Mouse (Mus musculus) heart, adult 9 months (tissue): Measurements from ENCODE around the gene Fam107b.

Experiments used
- DNase-seq, 2 experiments: peaks; one replicate each; pipeline ENCODE4 v3.0.0; 2022; ENCODE audit warnings: low spot score in 2 of 2

The Fam107b gene

DNA sequence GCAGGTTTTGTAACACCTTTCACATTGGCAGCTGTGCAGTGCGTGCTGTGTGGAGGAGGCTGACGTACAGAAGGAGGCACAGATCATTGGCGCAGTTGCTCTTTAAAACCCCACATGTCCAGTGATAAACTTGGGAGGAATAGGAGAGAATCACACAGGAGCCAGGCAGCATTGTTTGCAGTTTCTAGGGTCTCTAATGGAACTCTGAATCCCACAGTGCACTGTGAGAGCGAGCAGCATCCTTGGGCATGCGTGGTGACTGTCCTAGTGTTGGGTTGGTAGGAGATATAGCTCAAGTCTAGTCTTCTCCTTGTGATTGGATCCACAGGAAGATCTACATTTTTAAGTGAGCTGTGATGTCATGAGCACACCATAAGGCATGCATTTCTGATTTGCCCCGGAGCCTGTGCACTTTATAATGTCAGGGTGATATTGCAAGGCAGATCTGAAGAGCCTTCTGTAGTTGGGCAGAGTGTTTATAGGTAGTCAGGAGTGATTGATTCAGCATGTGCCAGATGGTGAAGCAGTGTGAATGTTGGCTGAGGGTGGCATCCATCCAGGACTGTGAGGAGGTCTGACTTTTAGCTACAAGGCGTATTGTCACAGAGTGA, 169.2 kb downstream of the Fam107b start:
- DNase-seq: no peak

DNA sequence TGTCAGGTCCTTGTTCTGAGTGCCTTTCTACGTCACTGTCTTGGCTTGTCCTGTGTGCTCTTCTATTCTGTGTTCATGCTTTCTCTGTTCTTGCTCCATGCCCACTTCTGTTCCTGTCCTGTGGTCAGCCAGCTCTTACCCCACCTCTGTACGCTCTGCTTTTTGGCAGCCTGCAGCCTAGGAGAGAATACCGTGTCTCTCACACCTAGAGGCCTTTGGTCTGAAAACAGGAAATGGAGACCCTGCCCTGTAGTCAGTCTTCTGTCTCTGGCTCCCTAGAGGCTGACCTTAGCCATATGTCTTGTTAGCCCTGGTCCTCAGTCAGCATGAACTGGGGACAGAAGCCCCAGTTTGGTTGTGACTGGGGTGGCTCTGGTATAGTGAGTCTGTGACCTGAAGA, 170.0 kb downstream of the Fam107b start:
- DNase-seq: no peak

- no peak for DNase-seq
These were observed 170.4 kb downstream of the Fam107b start for GRCm38 (mm10) chr2:3740670-3741069.

- no peak for DNase-seq
These were observed 172.2 kb downstream of the Fam107b start for GRCm38 (mm10) chr2:3742519-3742918.

GRCm38 (mm10) chr2:3745041-3745440, 174.8 kb downstream of the Fam107b start:
- DNase-seq: no peak

GRCm38 (mm10) chr2:3745910-3746606, 175.8 kb downstream of the Fam107b start:
- no peak for DNase-seq

DNA sequence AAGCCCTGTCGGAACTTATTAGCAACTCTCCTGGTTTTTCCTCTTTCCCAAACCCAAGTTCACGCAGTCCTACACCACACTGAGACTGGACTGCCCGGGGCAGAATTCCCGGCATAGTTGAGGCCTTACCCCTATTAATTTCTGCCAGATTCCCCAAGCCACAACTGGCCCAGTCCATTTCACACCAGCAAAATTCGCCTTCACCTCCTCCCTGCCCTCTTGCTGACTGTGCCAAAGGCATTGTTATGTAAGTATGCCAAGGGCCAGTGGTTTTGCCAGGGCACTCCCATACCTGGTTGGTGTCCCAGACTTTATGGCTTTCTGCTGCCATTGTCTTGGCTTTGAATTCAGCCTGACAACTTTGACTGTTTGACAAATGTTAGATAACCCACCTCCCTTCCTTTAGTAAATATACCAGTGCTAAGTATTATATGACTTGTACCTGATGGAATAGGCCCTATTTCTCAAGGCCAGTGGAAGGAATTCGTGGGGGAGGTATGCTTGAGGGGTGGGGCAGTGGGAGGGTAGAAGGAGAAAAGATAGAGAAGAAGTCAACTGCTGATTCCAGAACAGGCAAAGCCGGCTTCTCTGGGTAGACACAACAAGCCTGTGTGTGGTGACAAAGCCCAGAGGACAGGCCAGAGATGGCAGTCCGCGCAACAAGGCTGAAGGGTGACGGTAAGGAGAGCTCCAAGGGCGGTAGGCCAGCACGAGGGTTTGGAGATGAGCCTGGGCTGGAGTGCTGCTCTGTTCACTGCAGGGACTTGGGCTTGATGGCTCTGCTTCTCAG, 178.6 kb downstream of the Fam107b start:
- DNase-seq: peak in 1 of 2 experiments; percentile 28

GRCm38 (mm10) chr2:3749504-3750024, 179.3 kb downstream of the Fam107b start:
- DNase-seq: no peak

DNA sequence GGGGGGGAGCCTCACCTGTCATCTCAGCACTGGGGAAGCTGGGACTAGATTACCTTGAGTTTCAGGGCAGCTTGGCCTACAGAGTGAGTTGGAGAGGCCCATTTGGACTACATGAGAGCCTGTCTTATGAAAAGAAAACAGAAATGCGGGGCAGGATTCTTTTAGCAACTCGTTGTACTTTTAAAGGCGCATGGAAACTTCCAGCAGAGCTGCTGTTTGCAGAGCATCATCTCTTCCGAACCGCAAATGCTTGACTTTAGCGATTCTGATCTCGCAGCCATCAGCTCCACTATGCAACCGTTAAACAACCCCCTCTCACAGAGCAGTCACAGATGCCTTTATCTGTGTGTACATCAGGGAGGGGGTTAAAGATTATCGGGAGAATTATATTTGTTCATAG, 179.8 kb downstream of the Fam107b start:
- DNase-seq: no peak

GRCm38 (mm10) chr2:3752365-3752764, 182.1 kb downstream of the Fam107b start:
- no peak for DNase-seq

DNA sequence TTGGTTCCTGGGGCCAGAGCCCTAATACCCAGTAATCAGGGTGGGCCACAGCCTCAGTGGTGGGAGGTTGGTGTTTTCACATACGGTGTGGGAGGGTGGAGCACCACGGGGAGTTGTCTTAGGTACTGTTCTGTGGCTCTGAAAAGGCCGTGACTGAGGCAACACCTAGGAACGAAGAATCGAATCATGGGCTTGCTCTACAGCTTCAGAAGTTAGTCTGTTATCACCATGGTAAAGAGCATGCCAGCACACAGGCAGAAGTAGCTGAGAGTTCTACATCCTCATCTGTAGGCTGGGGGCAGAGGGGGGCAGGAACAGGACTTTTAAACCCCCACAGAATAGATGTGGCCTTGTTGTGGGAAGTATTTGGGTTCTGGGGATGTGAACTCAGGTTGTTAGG, 182.6 kb downstream of the Fam107b start:
- DNase-seq: no peak

- no peak for DNase-seq
These were observed 183.5 kb downstream of the Fam107b start for GRCm38 (mm10) chr2:3753749-3754148.

DNA sequence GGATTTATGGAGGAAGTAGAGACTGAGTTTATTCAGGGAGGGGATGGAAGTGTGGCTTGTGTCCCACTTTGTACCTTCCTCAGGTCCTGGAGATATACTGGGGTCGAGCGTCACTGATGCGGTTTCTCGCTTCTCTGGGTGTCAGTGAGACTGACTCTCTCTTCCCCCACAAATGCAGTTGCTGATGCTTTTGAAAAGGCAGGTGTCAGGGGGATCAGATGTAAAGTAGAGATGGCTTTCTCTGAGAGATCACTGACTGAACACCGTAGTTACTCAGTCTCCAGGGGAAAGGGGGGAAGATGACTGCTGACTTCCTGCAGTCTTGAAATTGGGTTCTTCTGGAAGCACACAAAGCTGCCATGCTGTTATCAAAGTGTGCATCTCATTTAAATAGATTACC, 185.6 kb downstream of the Fam107b start:
- no peak for DNase-seq

- no peak for DNase-seq
These were observed 188.1 kb downstream of the Fam107b start for GRCm38 (mm10) chr2:3758406-3758805.

GRCm38 (mm10) chr2:3760234-3760836, 190.0 kb downstream of the Fam107b start:
- no peak for DNase-seq

- no peak for DNase-seq
These were observed 193.8 kb downstream of the Fam107b start for GRCm38 (mm10) chr2:3764136-3764535.

DNA sequence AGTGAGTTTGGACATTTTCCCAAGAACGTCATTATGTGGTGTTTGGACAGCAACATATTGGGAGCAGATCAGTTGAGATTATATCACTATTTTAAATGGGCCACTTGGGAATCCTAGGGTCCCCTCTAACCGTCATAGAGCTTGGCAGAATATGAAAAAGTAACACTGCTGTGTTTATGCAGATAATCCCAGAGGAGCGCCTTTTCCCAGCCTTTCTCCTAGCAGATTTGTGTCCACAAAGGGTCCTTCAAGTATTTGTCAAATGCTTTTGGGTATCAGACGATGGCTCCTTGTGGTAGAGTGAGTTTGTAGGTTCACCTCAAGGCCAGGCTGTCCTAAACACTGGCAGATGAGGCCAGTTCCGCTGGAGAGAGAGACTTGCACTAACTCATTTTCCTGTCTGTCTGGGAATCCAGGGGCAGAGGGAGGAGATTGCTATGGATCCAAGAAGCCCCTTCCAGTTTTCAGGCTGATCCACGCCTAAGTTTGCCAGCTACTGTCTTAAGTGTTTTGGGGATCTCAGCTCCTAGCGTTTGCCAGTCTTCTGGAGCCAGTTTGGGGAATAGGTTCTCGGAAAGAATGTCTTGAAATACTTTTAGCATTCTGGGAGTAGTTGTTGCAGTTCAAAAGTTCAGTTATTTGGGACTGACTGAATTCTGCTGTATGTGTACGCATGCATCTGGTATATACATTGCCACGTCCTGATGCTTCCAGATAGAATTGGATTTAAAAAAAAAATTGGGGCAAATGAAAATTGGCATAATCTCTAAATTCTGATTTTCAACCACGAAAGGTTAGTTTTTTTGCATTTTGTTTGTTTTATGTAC, 195.9 kb downstream of the Fam107b start:
- DNase-seq: peak in 1 of 2 experiments; percentile 19

GRCm38 (mm10) chr2:3769260-3769659, 199.0 kb downstream of the Fam107b start:
- DNase-seq: peak; percentile 10 to 28

DNA sequence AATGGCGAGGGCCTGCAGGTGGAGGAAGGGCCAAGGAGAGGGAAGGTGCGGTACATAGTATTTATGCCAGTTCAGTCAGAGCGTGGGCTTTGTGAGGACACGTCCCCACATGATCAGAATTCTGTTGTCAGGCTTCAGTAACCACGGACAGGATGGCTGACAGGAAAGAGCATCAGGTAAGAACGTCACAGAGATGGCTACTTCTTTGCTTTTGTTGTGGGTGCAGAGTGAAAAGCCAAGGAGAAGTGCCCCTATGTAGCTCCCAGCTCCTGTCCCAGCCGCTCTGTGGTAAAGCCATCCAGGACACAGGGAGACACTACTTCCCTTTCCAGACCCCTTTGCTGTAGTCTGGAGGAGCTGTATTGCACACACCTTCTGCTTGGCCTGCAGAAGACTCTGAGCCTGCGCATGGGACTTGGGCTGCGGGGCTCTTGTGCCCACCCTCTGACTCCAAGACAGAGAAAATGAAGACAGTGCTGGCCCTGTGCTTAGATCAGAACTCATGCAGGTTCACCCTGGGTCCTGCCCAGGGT, 199.6 kb downstream of the Fam107b start:
- DNase-seq: no peak

- no peak for DNase-seq
These were observed 200.1 kb downstream of the Fam107b start for GRCm38 (mm10) chr2:3770383-3770782.

DNA sequence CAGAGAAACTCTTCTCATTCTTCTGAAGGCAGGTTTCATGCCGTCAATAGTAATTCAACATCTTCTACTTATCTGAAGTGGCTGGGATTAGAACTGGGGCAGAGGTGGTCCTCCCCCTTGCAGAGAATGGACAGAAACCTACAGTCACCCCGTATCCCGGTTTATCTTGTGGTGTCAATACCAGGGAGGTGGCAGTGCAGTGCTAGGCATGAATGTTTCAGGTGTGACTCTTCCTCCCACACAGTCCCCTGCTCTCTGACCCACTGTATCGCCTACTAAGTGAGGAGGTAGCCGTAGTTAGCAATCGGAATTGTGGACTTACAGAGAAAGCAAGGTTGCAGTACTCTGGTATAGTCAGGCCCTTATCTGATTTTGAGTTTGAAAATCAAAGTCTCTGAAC, 201.2 kb downstream of the Fam107b start:
- DNase-seq: no peak
